Mouse (Mus musculus): ENCODE data around the gene Pde3a. TPM values are rescaled to one million over a fixed set of nuclear protein-coding genes. Genes with fewer than 3 reads are reported as not detected.

Gene Pde3a
- polyA plus RNA-seq, 1 experiment from 2014 or later, result 2.9 TPM

DNA sequence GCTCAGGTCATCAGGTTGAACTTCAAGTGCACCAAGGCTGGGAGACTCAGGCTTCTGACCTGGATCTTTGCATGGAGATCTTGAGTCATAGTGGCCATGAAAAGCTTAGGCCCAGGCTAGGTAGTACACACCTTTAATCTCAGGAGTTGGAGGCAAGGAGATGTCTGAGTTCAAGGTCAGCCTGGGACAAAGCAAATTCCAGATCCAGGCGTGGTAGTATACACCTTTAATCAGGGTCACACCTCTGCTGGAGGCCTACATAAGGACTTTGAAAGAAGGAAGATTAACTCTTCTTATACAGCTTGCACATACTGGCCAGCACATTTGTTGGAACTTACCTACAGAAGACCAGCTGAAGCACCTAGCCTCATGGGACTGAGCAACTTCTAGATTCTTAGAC is 86.8 kb downstream of the Pde3a start:
- Histone ChIP-seq H3K27me3 (replicated peaks) (no peaks in the 10 kb centered on the region), H3K36me3 (no peaks in the 10 kb centered on the region), H3K9ac (no peak overlapping the region), H3K9me3 (replicated peaks) (no peaks in the 10 kb centered on the region), H3K4me3 (no peak overlapping the region), H3K4me1 (no peaks in the 10 kb centered on the region), H3K4me2 (no peak overlapping the region), H3K27ac (no peak overlapping the region)
- 53% methylated on average over 1 of the region's 1 CpGs for WGBS (ENCODE audit: insufficient replicate concordance)
- no peak for ATAC-seq

DNA sequence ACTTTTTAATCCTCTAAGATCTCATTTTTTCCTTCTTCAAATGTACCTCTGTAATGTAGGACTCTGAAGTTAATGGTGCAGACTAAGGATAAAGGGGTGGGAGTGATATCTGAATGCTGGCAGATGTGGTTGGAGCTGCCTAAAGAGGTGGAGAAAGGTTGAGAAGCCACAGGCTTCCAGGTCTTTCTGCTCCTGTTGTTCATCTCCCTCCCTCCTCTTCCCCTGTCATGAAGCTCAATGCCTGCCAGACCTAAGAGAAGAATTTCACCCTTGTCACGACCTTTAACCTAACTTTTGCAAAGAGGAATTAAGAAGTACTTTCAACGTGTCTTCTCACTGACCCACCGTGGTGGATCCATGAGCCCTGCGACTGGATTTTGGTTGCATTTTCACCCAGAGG is 87.4 kb downstream of the Pde3a start:
- H3K27me3 ChIP-seq (replicated peaks), result no peaks in the 10 kb centered on the region
- no peak overlapping the region for H3K4me3 ChIP-seq
- 59% methylated on average over 4 of the region's 4 CpGs for WGBS (ENCODE audit: insufficient replicate concordance)
- no peaks in the 10 kb centered on the region for H3K36me3 ChIP-seq
- no peak overlapping the region for H3K9ac ChIP-seq
- no peaks in the 10 kb centered on the region for H3K9me3 ChIP-seq (replicated peaks)
- H3K4me2 ChIP-seq, result no peak overlapping the region
- no peaks in the 10 kb centered on the region for H3K4me1 ChIP-seq
- H3K27ac ChIP-seq, result no peak overlapping the region
- no peak for ATAC-seq

DNA sequence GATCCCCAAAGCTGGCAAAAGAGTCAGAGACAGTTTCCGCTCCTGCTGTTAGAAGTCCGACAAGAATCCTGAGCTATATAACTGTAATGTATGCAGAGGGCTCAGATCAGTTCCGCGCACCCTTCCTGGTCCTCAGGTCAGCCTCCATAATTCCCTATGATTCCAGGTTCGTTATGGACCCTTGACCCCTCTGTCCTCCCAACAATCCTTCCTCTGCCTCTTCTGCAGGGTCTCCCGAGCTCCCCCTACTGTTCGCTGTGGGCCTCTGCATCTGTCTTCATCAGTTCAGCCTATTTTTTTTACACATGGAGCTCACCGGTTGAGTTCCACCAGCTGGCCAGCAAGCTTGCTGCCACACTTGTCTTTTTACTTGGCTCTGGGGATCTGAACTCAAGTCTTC is 88.6 kb downstream of the Pde3a start:
- Histone ChIP-seq H3K4me3 (no peak overlapping the region), H3K9ac (no peak overlapping the region), H3K27me3 (replicated peaks) (no peaks in the 10 kb centered on the region), H3K27ac (no peak overlapping the region), H3K4me1 (no peaks in the 10 kb centered on the region), H3K4me2 (no peak overlapping the region), H3K9me3 (replicated peaks) (no peaks in the 10 kb centered on the region), H3K36me3 (no peaks in the 10 kb centered on the region)
- no peak for ATAC-seq
- 51% methylated on average over 8 of the region's 8 CpGs for WGBS (ENCODE audit: insufficient replicate concordance)

DNA sequence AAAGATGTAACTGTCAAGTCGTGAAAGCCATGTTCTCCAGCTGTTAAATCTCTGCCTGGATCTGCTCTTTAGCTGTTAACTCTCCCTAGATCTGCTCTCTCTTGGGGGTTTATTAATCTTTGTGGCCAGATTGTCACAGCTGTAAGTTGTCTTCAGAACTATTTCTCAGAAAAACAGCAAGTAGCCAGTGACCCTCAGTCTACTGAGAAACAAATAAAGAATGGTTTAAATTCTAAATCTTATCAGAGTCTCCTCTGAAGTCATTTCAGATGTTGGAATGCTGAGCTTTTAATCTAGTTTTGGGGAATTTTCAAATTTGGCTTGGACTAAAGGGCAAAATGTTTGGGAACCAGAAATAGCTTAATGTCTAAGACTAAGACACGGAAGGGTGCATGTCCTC is 92.3 kb downstream of the Pde3a start:
- Histone ChIP-seq H3K9me3 (replicated peaks) (no peaks in the 10 kb centered on the region), H3K4me1 (no peaks in the 10 kb centered on the region), H3K9ac (no peak overlapping the region), H3K4me3 (no peak overlapping the region), H3K36me3 (no peaks in the 10 kb centered on the region), H3K27me3 (replicated peaks) (no peaks in the 10 kb centered on the region), H3K4me2 (no peak overlapping the region), H3K27ac (no peak overlapping the region)
- ATAC-seq, result no peak
- 54% methylated on average over 2 of the region's 2 CpGs for WGBS (ENCODE audit: insufficient replicate concordance)

DNA sequence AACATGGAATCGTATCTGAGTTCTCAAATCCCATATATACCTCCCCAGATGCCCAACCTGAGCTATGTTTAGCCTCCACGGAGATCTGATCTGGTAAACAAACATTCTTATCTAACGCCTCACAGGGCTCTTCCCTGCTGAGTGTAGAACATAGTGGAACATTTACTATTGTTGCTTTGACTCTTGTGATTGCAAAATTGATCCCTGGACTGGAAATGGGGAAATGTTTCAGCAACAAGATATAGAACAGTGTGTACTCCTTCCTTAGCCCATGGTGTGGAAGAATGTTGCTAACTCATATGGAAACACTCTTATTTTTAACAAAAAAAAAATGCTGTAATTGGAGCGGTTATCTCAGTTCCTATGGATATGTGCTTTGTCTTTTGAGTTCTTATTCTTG is 98.8 kb downstream of the Pde3a start:
- no peak for ATAC-seq
- H3K9me3 ChIP-seq (replicated peaks), result no peaks in the 10 kb centered on the region
- H3K27ac ChIP-seq, result no peak overlapping the region
- H3K27me3 ChIP-seq (replicated peaks), result no peaks in the 10 kb centered on the region
- H3K4me1 ChIP-seq, result no peaks in the 10 kb centered on the region
- H3K4me3 ChIP-seq, result no peak overlapping the region
- no peaks in the 10 kb centered on the region for H3K36me3 ChIP-seq
- H3K9ac ChIP-seq, result no peak overlapping the region
- no peak overlapping the region for H3K4me2 ChIP-seq
- 45% methylated on average over 4 of the region's 4 CpGs for WGBS (ENCODE audit: insufficient replicate concordance)

DNA sequence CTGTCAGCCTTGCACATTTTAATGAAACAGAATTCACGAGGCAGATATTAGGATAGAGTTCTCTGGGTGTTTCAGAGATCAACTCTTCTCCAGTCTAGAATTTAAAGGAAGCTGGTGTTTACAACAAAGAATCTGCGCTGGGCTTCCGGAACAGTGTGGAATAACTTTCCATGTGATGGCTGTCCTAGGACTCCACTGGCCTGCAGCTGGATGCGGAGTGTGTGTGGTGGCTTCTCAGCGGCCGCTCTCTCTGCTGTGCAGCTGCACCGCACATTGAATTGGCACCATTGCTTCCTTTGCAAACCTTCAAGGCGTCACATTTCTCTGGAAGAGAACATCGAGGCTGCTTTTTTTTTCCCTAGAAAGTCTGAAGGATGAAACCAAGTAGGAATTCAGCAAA is 99.5 kb downstream of the Pde3a start:
- 84% methylated on average over 9 of the region's 9 CpGs for WGBS (ENCODE audit: insufficient replicate concordance)
- no peak for ATAC-seq
- H3K36me3 ChIP-seq, result no peaks in the 10 kb centered on the region
- no peaks in the 10 kb centered on the region for H3K9me3 ChIP-seq (replicated peaks)
- H3K4me1 ChIP-seq, result no peaks in the 10 kb centered on the region
- H3K4me2 ChIP-seq, result no peak overlapping the region
- H3K4me3 ChIP-seq, result no peak overlapping the region
- H3K27me3 ChIP-seq (replicated peaks), result no peaks in the 10 kb centered on the region
- H3K9ac ChIP-seq, result no peak overlapping the region
- H3K27ac ChIP-seq, result no peak overlapping the region

DNA sequence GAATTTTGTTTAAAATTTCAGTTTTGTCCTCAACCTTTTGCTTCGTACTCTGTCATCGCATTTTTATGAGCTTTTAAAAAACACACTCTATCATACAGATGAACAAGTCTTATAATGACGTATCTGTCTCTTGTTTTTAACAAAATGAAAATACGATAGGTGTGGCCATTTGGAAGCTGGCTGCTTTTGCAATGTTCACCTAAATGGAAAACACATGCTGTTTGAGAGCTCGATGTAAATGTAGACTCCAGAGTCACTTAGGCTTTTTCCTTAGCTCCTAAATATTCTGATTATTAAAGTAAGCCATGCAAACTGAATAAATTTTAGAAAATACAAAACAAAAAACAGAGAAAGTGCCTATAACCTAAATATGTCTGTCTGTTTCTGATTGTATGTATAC is 101.2 kb downstream of the Pde3a start:
- WGBS (ENCODE audit: insufficient replicate concordance), result 76% methylated on average over 5 of the region's 5 CpGs
- H3K4me3 ChIP-seq, result no peak overlapping the region
- H3K9me3 ChIP-seq (replicated peaks), result no peaks in the 10 kb centered on the region
- H3K4me2 ChIP-seq, result no peak overlapping the region
- no peaks in the 10 kb centered on the region for H3K36me3 ChIP-seq
- ATAC-seq, result no peak
- H3K27me3 ChIP-seq (replicated peaks), result no peaks in the 10 kb centered on the region
- no peaks in the 10 kb centered on the region for H3K4me1 ChIP-seq
- no peak overlapping the region for H3K27ac ChIP-seq
- H3K9ac ChIP-seq, result no peak overlapping the region

DNA sequence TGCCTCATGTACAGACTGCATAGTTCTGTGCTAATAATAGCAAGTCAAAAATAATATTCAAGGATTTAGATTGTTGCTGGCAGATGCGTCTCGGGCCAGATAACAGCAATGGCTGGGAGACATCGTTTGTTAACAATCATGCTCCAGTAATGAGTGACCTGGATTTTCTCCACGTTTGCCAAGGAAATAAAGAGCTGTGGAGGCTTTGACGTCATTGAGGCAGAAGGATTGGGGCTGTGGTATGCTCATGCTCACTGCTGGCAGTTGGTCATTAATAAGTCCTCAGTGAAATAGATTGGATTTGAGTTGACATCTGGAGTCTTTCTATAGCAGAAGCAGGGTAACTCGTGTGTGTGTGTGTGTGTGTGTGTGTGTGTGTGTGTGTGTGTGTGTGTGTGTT is 103.2 kb downstream of the Pde3a start:
- H3K4me2 ChIP-seq, result no peak overlapping the region
- no peak for ATAC-seq
- WGBS (ENCODE audit: insufficient replicate concordance), result 52% methylated on average over 6 of the region's 6 CpGs
- H3K27ac ChIP-seq, result no peak overlapping the region
- H3K4me1 ChIP-seq, result no peaks in the 10 kb centered on the region
- no peak overlapping the region for H3K9ac ChIP-seq
- H3K36me3 ChIP-seq, result no peaks in the 10 kb centered on the region
- H3K9me3 ChIP-seq (replicated peaks), result no peaks in the 10 kb centered on the region
- H3K27me3 ChIP-seq (replicated peaks), result no peaks in the 10 kb centered on the region
- no peak overlapping the region for H3K4me3 ChIP-seq

DNA sequence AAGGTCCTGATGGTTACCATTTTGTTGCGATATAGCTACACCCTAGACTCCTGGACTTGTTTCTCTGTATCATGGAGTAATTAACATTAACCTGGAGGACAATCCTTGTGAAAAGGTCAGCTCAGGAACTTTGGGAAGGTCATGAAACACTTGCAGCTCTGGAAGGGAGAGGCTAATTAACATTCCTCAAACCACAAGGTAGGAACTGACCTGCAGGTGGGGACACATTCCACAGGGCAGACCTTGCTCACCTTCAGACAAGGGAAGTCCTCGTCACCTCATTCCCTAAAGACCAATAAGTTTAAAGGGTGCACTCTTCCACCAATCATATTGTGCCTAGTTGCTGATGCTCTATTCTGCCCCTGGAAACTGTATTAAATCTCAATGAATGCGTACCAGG is 114.6 kb downstream of the Pde3a start:
- WGBS (ENCODE audit: insufficient replicate concordance), result 62% methylated on average over 3 of the region's 3 CpGs
- Histone ChIP-seq H3K36me3 (no peaks in the 10 kb centered on the region), H3K27ac (no peak overlapping the region), H3K4me3 (no peak overlapping the region), H3K9me3 (replicated peaks) (no peaks in the 10 kb centered on the region), H3K9ac (no peak overlapping the region), H3K4me1 (no peaks in the 10 kb centered on the region), H3K4me2 (no peak overlapping the region), H3K27me3 (replicated peaks) (no peaks in the 10 kb centered on the region)
- no peak for ATAC-seq

DNA sequence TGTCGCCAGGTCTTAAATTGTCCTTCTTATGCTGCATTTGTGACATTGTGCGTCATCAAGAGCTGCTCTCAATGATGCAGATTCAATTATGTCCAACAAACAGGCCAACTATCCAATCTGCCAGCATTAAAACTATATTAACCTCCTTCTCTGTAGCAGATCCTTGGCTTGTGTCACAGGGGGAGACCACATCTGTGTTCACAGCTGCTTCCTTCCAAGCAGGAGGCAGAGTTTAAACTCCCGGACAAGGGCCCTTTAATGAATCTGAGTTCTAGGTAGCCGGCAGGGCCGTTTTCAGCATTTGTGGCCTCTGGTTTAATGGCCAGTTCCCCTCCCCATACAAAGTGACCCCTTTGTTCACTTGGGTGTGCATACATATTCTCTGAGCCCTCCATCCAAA is 118.0 kb downstream of the Pde3a start:
- Histone ChIP-seq H3K36me3 (no peaks in the 10 kb centered on the region), H3K4me3 (no peak overlapping the region), H3K4me2 (no peak overlapping the region), H3K27ac (no peak overlapping the region), H3K9me3 (replicated peaks) (no peaks in the 10 kb centered on the region), H3K27me3 (replicated peaks) (no peaks in the 10 kb centered on the region), H3K9ac (no peak overlapping the region), H3K4me1 (no peaks in the 10 kb centered on the region)
- no peak for ATAC-seq
- WGBS (ENCODE audit: insufficient replicate concordance), result 81% methylated on average over 5 of the region's 5 CpGs

DNA sequence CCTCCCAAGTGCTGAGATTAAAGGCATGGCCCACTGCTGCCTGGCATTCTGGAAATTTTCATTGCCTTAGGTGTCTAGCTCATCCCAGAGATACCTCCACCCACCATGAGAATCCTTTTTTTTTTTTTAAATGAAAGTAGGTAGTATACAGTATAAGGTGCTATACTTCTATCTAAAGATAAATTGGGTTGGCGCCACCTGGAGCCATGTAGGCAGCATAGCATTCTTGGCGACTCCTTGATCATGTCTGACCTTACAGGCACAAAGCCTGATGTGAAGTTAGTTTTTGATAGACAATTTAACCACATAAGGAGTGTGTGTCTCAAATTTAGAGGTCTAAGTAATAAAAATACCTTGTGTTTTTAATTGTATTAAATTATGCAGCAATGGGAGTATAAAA is 123.6 kb downstream of the Pde3a start:
- 25% methylated on average over 2 of the region's 2 CpGs for WGBS (ENCODE audit: insufficient replicate concordance)

DNA sequence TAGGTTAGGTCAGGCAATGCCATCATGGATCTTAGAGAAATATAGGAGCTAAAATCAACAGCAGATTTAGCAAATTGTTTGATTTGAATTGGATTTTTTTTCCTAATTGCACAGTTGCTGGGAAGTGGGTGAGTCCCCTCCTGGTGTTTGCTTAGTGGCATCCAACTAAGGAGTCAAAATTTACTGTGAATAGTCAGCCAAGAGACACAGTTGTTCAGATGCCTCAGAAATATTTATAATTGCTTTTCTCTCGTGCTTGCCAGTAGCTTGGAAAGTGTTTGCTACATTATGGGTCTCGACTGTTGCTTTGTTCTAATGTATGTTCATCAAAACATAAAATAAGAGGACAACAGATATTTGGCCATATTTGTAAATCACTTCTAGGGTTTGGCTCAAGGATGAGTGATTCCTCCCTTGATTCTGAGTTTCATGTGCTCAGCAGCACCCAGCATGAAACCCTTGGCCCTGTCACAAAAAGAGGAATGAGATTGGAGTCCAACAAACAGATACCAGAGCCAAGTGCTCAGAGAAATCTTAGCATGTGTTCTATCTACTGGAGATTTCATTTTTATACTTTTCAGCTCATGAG is 125.5 kb downstream of the Pde3a start:
- H3K4me3 ChIP-seq, result no peak overlapping the region
- no peak for ATAC-seq

More for the DNA sequence above, 123.6 kb downstream of the Pde3a start:
- Histone ChIP-seq H3K27me3 (replicated peaks) (no peaks in the 10 kb centered on the region), H3K4me3 (no peak overlapping the region), H3K9me3 (replicated peaks) (no peaks in the 10 kb centered on the region), H3K4me2 (no peak overlapping the region), H3K36me3 (no peaks in the 10 kb centered on the region), H3K4me1 (no peaks in the 10 kb centered on the region), H3K27ac (no peak overlapping the region), H3K9ac (no peak overlapping the region)
- no peak for ATAC-seq

DNA sequence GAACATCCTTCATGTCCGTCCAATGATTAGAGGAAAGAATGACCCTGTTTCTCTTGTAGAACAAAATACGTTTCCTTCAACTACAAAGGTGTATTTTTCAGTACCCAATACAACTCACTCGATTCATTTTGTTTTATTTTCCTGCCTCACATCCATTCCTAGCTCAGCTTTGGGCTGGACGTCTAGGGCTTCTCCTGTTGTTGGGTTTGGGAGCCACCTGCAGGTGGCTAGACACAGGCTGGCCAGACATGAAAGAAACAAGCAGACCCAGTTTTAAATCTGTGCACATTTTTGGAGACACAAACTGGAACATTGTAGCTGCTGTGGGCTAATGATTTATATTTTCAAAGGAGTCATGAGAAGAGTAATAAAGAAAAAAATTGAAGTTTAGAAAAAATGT is 126.1 kb downstream of the Pde3a start:
- no peak for ATAC-seq
- 50% methylated on average over 4 of the region's 4 CpGs for whole genome bisulfite sequencing (ENCODE audit: insufficient replicate concordance)

More for the DNA sequence above, 125.5 kb downstream of the Pde3a start:
- H3K27me3 ChIP-seq (replicated peaks), result no peaks in the 10 kb centered on the region
- H3K9ac ChIP-seq, result no peak overlapping the region
- no peaks in the 10 kb centered on the region for H3K9me3 ChIP-seq (replicated peaks)
- H3K36me3 ChIP-seq, result no peaks in the 10 kb centered on the region
- H3K4me2 ChIP-seq, result no peak overlapping the region
- no peak overlapping the region for H3K27ac ChIP-seq
- WGBS (ENCODE audit: insufficient replicate concordance), result 48% methylated on average over 2 of the region's 2 CpGs
- H3K4me1 ChIP-seq, result no peaks in the 10 kb centered on the region

More for the DNA sequence above, 126.1 kb downstream of the Pde3a start:
- Histone ChIP-seq H3K9me3 (replicated peaks) (no peaks in the 10 kb centered on the region), H3K9ac (no peak overlapping the region), H3K27me3 (replicated peaks) (no peaks in the 10 kb centered on the region), H3K27ac (no peak overlapping the region), H3K4me2 (no peak overlapping the region), H3K36me3 (no peaks in the 10 kb centered on the region), H3K4me1 (no peaks in the 10 kb centered on the region), H3K4me3 (no peak overlapping the region)

All from liver, embryonic 12.5 days (tissue).